Comparison of ENCODE assay signal across 8 mouse cellular contexts in the genomic region with DNA sequence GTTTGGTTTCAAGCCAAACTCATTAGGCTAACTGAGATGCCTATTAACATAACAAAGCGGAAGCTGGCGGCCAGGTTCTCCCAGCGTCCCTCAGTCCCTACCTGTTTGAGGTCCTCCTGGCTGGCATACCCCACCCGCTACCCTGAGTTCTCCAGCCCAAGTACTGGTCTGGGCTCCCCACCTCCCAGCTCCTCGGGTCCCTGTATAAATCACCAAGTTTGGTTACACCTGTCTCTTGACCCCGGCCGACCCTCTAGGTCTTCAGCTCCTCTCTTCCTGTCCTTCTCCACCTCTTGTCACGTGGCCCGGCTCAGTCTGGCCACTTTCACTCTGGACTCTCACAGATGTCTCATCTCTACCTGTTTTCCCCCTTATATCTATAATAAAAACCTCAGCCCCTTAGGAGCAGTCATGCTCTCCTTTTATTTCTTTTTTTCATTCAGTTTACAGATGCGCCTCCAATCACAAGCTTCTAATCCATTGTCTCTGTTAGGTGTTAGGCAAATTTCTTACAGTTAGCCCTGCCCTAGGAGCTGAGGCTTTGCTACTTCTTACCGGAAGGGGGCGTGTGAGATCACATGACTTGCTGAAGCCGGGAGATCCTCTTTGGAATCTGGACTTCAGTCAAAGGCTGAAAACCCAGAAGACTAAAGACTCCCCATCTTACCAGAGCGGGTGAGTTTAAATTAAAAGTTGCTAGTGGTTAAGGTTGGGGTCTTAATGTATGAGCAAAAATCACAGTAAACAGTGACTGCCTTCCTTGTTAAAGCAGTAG. TPM values are rescaled to one million over a fixed set of nuclear protein-coding genes. Genes with fewer than 3 reads are reported as not detected.
DNase-seq lines count a peak whose midpoint lies in the region; ATAC-seq and TF ChIP-seq lines count a peak whose summit lies in the region.

No protein-coding gene starts in this region.

- 0 out of 2 replicates have a peak overlapping the region, but pooled peaks have one; percentile 26 for H3K4me2 ChIP-seq in intestine, embryonic 15.5 days (replicated peaks)
- peak overlapping the region; percentile 44 for H3K4me2 ChIP-seq in liver, embryonic 14.5 days (ENCODE audit: low read depth)

- peak; percentile 53 for DNase-seq in urinary bladder, postnatal 25 days (ENCODE audit: low spot score)
- DNase-seq in urinary bladder, adult 2 months (ENCODE audit: low spot score), result no peak
- DNase-seq in cerebellum, postnatal 10 days, result peak; percentile 81 to 88
- peak; percentile 38 for DNase-seq in gastrocnemius, postnatal 10 days
- no peak for DNase-seq in liver, embryonic 14.5 days (ENCODE audit: low read depth in 3 of 3, low spot score in 3 of 3)
- peak; percentile 52 for DNase-seq in naive thymus-derived CD4-positive, alpha-beta T cell, adult 2 months (ENCODE audit: low read depth)
- DNase-seq in spleen, adult 18-20 months, result no peak

- no peak overlapping the region for H3K27ac ChIP-seq in intestine, embryonic 15.5 days
- H3K27ac ChIP-seq in liver, embryonic 14.5 days, result no peak overlapping the region

- H3K9me3 ChIP-seq in intestine, embryonic 15.5 days, result no peaks in the 10 kb centered on the region
- no peaks in the 10 kb centered on the region for H3K9me3 ChIP-seq in liver, embryonic 14.5 days (ENCODE audit: control insufficient read depth, low read length)

- TF ChIP-seq CTCF in liver, embryonic 14.5 days (IDR thresholded peaks at IDR 0.05; ENCODE audit: low read depth), result peak; percentile 71

- H3K36me3 ChIP-seq in intestine, embryonic 15.5 days, result no peaks in the 10 kb centered on the region
- no peaks in the 10 kb centered on the region for H3K36me3 ChIP-seq in liver, embryonic 14.5 days (replicated peaks; ENCODE audit: control insufficient read depth, insufficient read depth, low read depth)

- ATAC-seq in intestine, embryonic 15.5 days, result peak; percentile 87
- peak; percentile 55; the same call in 1 of the 2 replicates for ATAC-seq in liver, embryonic 14.5 days (ENCODE audit: insufficient read depth)

- no peak overlapping the region for H3K9ac ChIP-seq in intestine, embryonic 15.5 days
- no peak overlapping the region for H3K9ac ChIP-seq in liver, embryonic 14.5 days (replicated peaks)

- TF ChIP-seq EP300 in liver, embryonic 14.5 days (IDR thresholded peaks at IDR 0.05; ENCODE audit: low read depth), result no peak

- no peak overlapping the region for H3K4me3 ChIP-seq in intestine, embryonic 15.5 days (replicated peaks)
- peak overlapping the region in 1 of 2 experiments; percentile 15; a peak in 1 of 4 replicates for H3K4me3 ChIP-seq in liver, embryonic 14.5 days (ENCODE audit: insufficient read depth in 1 of 2, low read depth in 2 of 2, low read length in 2 of 2)

- WGBS in intestine, embryonic 15.5 days, result 18% methylated on average over 14 of the region's 14 CpGs
- WGBS in liver, embryonic 14.5 days (ENCODE audit: insufficient replicate concordance), result 12% methylated on average over 14 of the region's 14 CpGs

- no peaks in the 10 kb centered on the region for H3K4me1 ChIP-seq in intestine, embryonic 15.5 days (replicated peaks)
- H3K4me1 ChIP-seq in liver, embryonic 14.5 days (replicated peaks; ENCODE audit: control insufficient read depth in 2 of 2, insufficient read depth in 2 of 2, low read length in 1 of 2), result peaks cover 0 to 8% of the 10 kb centered on the region in 2 experiments; a peak in 3 of 4 replicates

- no peaks in the 10 kb centered on the region for H3K27me3 ChIP-seq in intestine, embryonic 15.5 days (replicated peaks)
- H3K27me3 ChIP-seq in liver, embryonic 14.5 days (ENCODE audit: control insufficient read depth, insufficient read depth, low read length), result no peaks in the 10 kb centered on the region

RNA-seq across cellular contexts. Expression of a gene that starts 7.5 kb away (rescaled TPM):
- polyA plus RNA-seq in urinary bladder, adult 2 months (2012; rRNA removed), result 115 and 121 TPM in 2 replicates
- total RNA-seq in gastrocnemius, postnatal 10 days (2021), result 10 to 100 TPM; 88.1 to 90.8 TPM
- polyA plus RNA-seq in intestine, embryonic 15.5 days (2015; fragmentation: Nextera tagmentation; extraction: Ambion mirVana), result 511 and 518 TPM in 2 replicates
- polyA plus RNA-seq in liver, embryonic 14.5 days (2012; rRNA removed), result 86.7 and 121 TPM in 2 replicates
- 158 and 179 TPM in 2 replicates for polyA plus RNA-seq in liver, embryonic 14.5 days (2014; fragmentation: Nextera tagmentation; extraction: Ambion mirVana)

RNA-seq across cellular contexts. Expression of a gene that starts 21.2 kb away (rescaled TPM):
- 10.9 and 15.7 TPM in 2 replicates for polyA plus RNA-seq in urinary bladder, adult 2 months (2012; rRNA removed)
- total RNA-seq in gastrocnemius, postnatal 10 days (2021), result 10 to 100 TPM; 21.6 to 24.9 TPM
- polyA plus RNA-seq in intestine, embryonic 15.5 days (2015; fragmentation: Nextera tagmentation; extraction: Ambion mirVana), result 24.4 and 24.8 TPM in 2 replicates
- 9.4 and 9.8 TPM in 2 replicates for polyA plus RNA-seq in liver, embryonic 14.5 days (2012; rRNA removed)
- 8.7 and 11.9 TPM in 2 replicates for polyA plus RNA-seq in liver, embryonic 14.5 days (2014; fragmentation: Nextera tagmentation; extraction: Ambion mirVana)

RNA-seq across cellular contexts. Expression of a gene that starts 46.9 kb away (rescaled TPM):
- polyA plus RNA-seq in urinary bladder, adult 2 months (2012; rRNA removed), result 5.0 and 5.6 TPM in 2 replicates
- total RNA-seq in gastrocnemius, postnatal 10 days (2021), result 1 to 10 TPM; 3.3 to 3.4 TPM
- 4.9 TPM in 2 replicates for polyA plus RNA-seq in intestine, embryonic 15.5 days (2015; fragmentation: Nextera tagmentation; extraction: Ambion mirVana)
- 0.70 and 0.95 TPM in 2 replicates for polyA plus RNA-seq in liver, embryonic 14.5 days (2012; rRNA removed)
- 1.3 and 1.5 TPM in 2 replicates for polyA plus RNA-seq in liver, embryonic 14.5 days (2014; fragmentation: Nextera tagmentation; extraction: Ambion mirVana)

Comparison
In these comparisons a context has a peak if more than half of its experiments do, and no peak if none do; other contexts are left out.
1. DNase-seq: peak in urinary bladder, postnatal 25 days (single experiment), cerebellum, postnatal 10 days (2 of 2), gastrocnemius, postnatal 10 days (single experiment) and naive thymus-derived CD4-positive, alpha-beta T cell, adult 2 months (single experiment); none in urinary bladder, adult 2 months (single experiment), liver, embryonic 14.5 days (0 of 3) and spleen, adult 18-20 months (0 of 2).